Mouse (Mus musculus): ENCODE data around the gene Specc1. TPM values are rescaled to one million over a fixed set of nuclear protein-coding genes. Genes with fewer than 3 reads are reported as not detected.

Gene Specc1
- polyA plus RNA-seq, 1 experiment from 2014 or later, result 12.0 TPM

GRCm38 (mm10) chr11:62153057-62153456, 196.5 kb downstream of the Specc1 start:
- ATAC-seq (ENCODE audit: insufficient read depth, low FRiP score, low TSS enrichment) (no peak), DNase-seq (ENCODE audit: low spot score) (no peak)
- 93% methylated on average over 4 of the region's 4 CpGs for WGBS
- Histone ChIP-seq H3K4me2 (ENCODE audit: low read depth) (no peak overlapping the region), H3K4me1 (ENCODE audit: control insufficient read depth, insufficient read depth, low read length) (no peaks in the 10 kb centered on the region), H3K27me3 (ENCODE audit: control insufficient read depth, insufficient read depth, low read length) (no peaks in the 10 kb centered on the region), H3K9me3 (ENCODE audit: control insufficient read depth, low read length) (no peaks in the 10 kb centered on the region), H3K9ac (ENCODE audit: low read length) (no peak overlapping the region), H3K4me3 (ENCODE audit: low read depth, low read length) (no peak overlapping the region), H3K27ac (ENCODE audit: low read depth, low read length) (no peak overlapping the region), H3K36me3 (ENCODE audit: control insufficient read depth, insufficient read depth, low read length) (peaks cover 2% of the 10 kb centered on the region; the same call in 1 of the 2 replicates)

- 88% methylated on average over 7 of the region's 7 CpGs for WGBS
- no peak overlapping the region for H3K4me3 ChIP-seq (ENCODE audit: low read depth, low read length)
- no peak overlapping the region for H3K27ac ChIP-seq (ENCODE audit: low read depth, low read length)
- DNase-seq (ENCODE audit: low spot score), result no peak
- no peaks in the 10 kb centered on the region for H3K27me3 ChIP-seq (ENCODE audit: control insufficient read depth, insufficient read depth, low read length)
- H3K36me3 ChIP-seq (ENCODE audit: control insufficient read depth, insufficient read depth, low read length), result no peaks in the 10 kb centered on the region
- H3K4me1 ChIP-seq (ENCODE audit: control insufficient read depth, insufficient read depth, low read length), result no peaks in the 10 kb centered on the region
- no peaks in the 10 kb centered on the region for H3K9me3 ChIP-seq (ENCODE audit: control insufficient read depth, low read length)
- no peak for ATAC-seq (ENCODE audit: insufficient read depth, low FRiP score, low TSS enrichment)
- H3K9ac ChIP-seq (ENCODE audit: low read length), result no peak overlapping the region
- H3K4me2 ChIP-seq (ENCODE audit: low read depth), result no peak overlapping the region
These were observed 203.2 kb downstream of the Specc1 start for GRCm38 (mm10) chr11:62159803-62160202.

- WGBS, result 93% methylated on average over 2 of the region's 2 CpGs
- ATAC-seq (ENCODE audit: insufficient read depth, low FRiP score, low TSS enrichment) (no peak), DNase-seq (ENCODE audit: low spot score) (no peak)
- Histone ChIP-seq H3K36me3 (ENCODE audit: control insufficient read depth, insufficient read depth, low read length) (no peaks in the 10 kb centered on the region), H3K9me3 (ENCODE audit: control insufficient read depth, low read length) (no peaks in the 10 kb centered on the region), H3K4me3 (ENCODE audit: low read depth, low read length) (no peak overlapping the region), H3K4me2 (ENCODE audit: low read depth) (no peak overlapping the region), H3K27ac (ENCODE audit: low read depth, low read length) (no peak overlapping the region), H3K27me3 (ENCODE audit: control insufficient read depth, insufficient read depth, low read length) (no peaks in the 10 kb centered on the region), H3K9ac (ENCODE audit: low read length) (no peak overlapping the region), H3K4me1 (ENCODE audit: control insufficient read depth, insufficient read depth, low read length) (no peaks in the 10 kb centered on the region)
These were observed 204.9 kb downstream of the Specc1 start for GRCm38 (mm10) chr11:62161450-62161849.

- H3K27ac ChIP-seq (ENCODE audit: low read depth, low read length), result no peak overlapping the region
- no peaks in the 10 kb centered on the region for H3K27me3 ChIP-seq (ENCODE audit: control insufficient read depth, insufficient read depth, low read length)
- H3K4me1 ChIP-seq (ENCODE audit: control insufficient read depth, insufficient read depth, low read length), result no peaks in the 10 kb centered on the region
- no peak overlapping the region for H3K4me3 ChIP-seq (ENCODE audit: low read depth, low read length)
- no peak overlapping the region for H3K9ac ChIP-seq (ENCODE audit: low read length)
- WGBS, result 92% methylated on average over 3 of the region's 3 CpGs
- no peaks in the 10 kb centered on the region for H3K9me3 ChIP-seq (ENCODE audit: control insufficient read depth, low read length)
- H3K36me3 ChIP-seq (ENCODE audit: control insufficient read depth, insufficient read depth, low read length), result no peaks in the 10 kb centered on the region
- DNase-seq (ENCODE audit: low spot score) (no peak), ATAC-seq (ENCODE audit: insufficient read depth, low FRiP score, low TSS enrichment) (no peak)
- no peak overlapping the region for H3K4me2 ChIP-seq (ENCODE audit: low read depth)
These were observed 207.8 kb downstream of the Specc1 start for GRCm38 (mm10) chr11:62164357-62164756.

- H3K4me3 ChIP-seq (ENCODE audit: low read depth, low read length), result no peak overlapping the region
- H3K27ac ChIP-seq (ENCODE audit: low read depth, low read length), result no peak overlapping the region
- no peak for ATAC-seq (ENCODE audit: insufficient read depth, low FRiP score, low TSS enrichment)
- DNase-seq (ENCODE audit: low spot score), result no peak
- H3K9me3 ChIP-seq (ENCODE audit: control insufficient read depth, low read length), result no peaks in the 10 kb centered on the region
- peaks cover 2% of the 10 kb centered on the region; the same call in 1 of the 2 replicates for H3K36me3 ChIP-seq (ENCODE audit: control insufficient read depth, insufficient read depth, low read length)
- no peaks in the 10 kb centered on the region for H3K4me1 ChIP-seq (ENCODE audit: control insufficient read depth, insufficient read depth, low read length)
- no peak overlapping the region for H3K9ac ChIP-seq (ENCODE audit: low read length)
- WGBS, result 82% methylated on average over 3 of the region's 3 CpGs
- H3K4me2 ChIP-seq (ENCODE audit: low read depth), result no peak overlapping the region
- H3K27me3 ChIP-seq (ENCODE audit: control insufficient read depth, insufficient read depth, low read length), result no peaks in the 10 kb centered on the region
These were observed 209.9 kb downstream of the Specc1 start for GRCm38 (mm10) chr11:62166503-62166902.

GRCm38 (mm10) chr11:62168146-62168545, 211.6 kb downstream of the Specc1 start:
- Histone ChIP-seq H3K27me3 (ENCODE audit: control insufficient read depth, insufficient read depth, low read length) (no peaks in the 10 kb centered on the region), H3K9ac (ENCODE audit: low read length) (no peak overlapping the region), H3K4me3 (ENCODE audit: low read depth, low read length) (no peak overlapping the region), H3K36me3 (ENCODE audit: control insufficient read depth, insufficient read depth, low read length) (peaks cover 2% of the 10 kb centered on the region; the same call in 1 of the 2 replicates), H3K4me1 (ENCODE audit: control insufficient read depth, insufficient read depth, low read length) (no peaks in the 10 kb centered on the region), H3K27ac (ENCODE audit: low read depth, low read length) (no peak overlapping the region), H3K4me2 (ENCODE audit: low read depth) (no peak overlapping the region), H3K9me3 (ENCODE audit: control insufficient read depth, low read length) (no peaks in the 10 kb centered on the region)
- ATAC-seq (ENCODE audit: insufficient read depth, low FRiP score, low TSS enrichment), result no peak
- 86% methylated on average over 3 of the region's 3 CpGs for WGBS
- DNase-seq (ENCODE audit: low spot score), result no peak

GRCm38 (mm10) chr11:62177395-62178113, 221.0 kb downstream of the Specc1 start:
- H3K36me3 ChIP-seq (ENCODE audit: control insufficient read depth, insufficient read depth, low read length), result no peaks in the 10 kb centered on the region; the same call in 1 of the 2 replicates
- WGBS, result 93% methylated on average over 10 of the region's 10 CpGs
- no peak overlapping the region; the same call in 1 of the 2 replicates for H3K9ac ChIP-seq (ENCODE audit: low read length)
- no peaks in the 10 kb centered on the region for H3K4me1 ChIP-seq (ENCODE audit: control insufficient read depth, insufficient read depth, low read length)
- H3K4me2 ChIP-seq (ENCODE audit: low read depth), result no peak overlapping the region
- no peak overlapping the region for H3K27ac ChIP-seq (ENCODE audit: low read depth, low read length)
- DNase-seq (ENCODE audit: low spot score), result no peak
- no peaks in the 10 kb centered on the region; the same call in 1 of the 2 replicates for H3K9me3 ChIP-seq (ENCODE audit: control insufficient read depth, low read length)
- H3K4me3 ChIP-seq (ENCODE audit: low read depth, low read length), result no peak overlapping the region
- H3K27me3 ChIP-seq (ENCODE audit: control insufficient read depth, insufficient read depth, low read length), result no peaks in the 10 kb centered on the region
- no peak for ATAC-seq (ENCODE audit: insufficient read depth, low FRiP score, low TSS enrichment)

GRCm38 (mm10) chr11:62180791-62181190, 224.2 kb downstream of the Specc1 start:
- Histone ChIP-seq H3K4me3 (ENCODE audit: low read depth, low read length) (no peak overlapping the region), H3K36me3 (ENCODE audit: control insufficient read depth, insufficient read depth, low read length) (no peaks in the 10 kb centered on the region; the same call in 1 of the 2 replicates), H3K27me3 (ENCODE audit: control insufficient read depth, insufficient read depth, low read length) (no peaks in the 10 kb centered on the region), H3K4me1 (ENCODE audit: control insufficient read depth, insufficient read depth, low read length) (no peaks in the 10 kb centered on the region), H3K9ac (ENCODE audit: low read length) (no peak overlapping the region), H3K27ac (ENCODE audit: low read depth, low read length) (no peak overlapping the region), H3K4me2 (ENCODE audit: low read depth) (no peak overlapping the region), H3K9me3 (ENCODE audit: control insufficient read depth, low read length) (no peaks in the 10 kb centered on the region; the same call in 1 of the 2 replicates)
- 92% methylated on average over 6 of the region's 6 CpGs for WGBS
- ATAC-seq (ENCODE audit: insufficient read depth, low FRiP score, low TSS enrichment), result no peak
- no peak for DNase-seq (ENCODE audit: low spot score)

GRCm38 (mm10) chr11:62184900-62185299, 228.3 kb downstream of the Specc1 start:
- no peak for ATAC-seq (ENCODE audit: insufficient read depth, low FRiP score, low TSS enrichment)

More at GRCm38 (mm10) chr11:62184900-62185299, 228.3 kb downstream of the Specc1 start:
- Histone ChIP-seq H3K4me1 (ENCODE audit: control insufficient read depth, insufficient read depth, low read length) (no peaks in the 10 kb centered on the region), H3K9me3 (ENCODE audit: control insufficient read depth, low read length) (no peaks in the 10 kb centered on the region; the same call in 1 of the 2 replicates), H3K27ac (ENCODE audit: low read depth, low read length) (no peak overlapping the region), H3K9ac (ENCODE audit: low read length) (no peak overlapping the region), H3K36me3 (ENCODE audit: control insufficient read depth, insufficient read depth, low read length) (no peaks in the 10 kb centered on the region; the same call in 1 of the 2 replicates), H3K27me3 (ENCODE audit: control insufficient read depth, insufficient read depth, low read length) (no peaks in the 10 kb centered on the region), H3K4me2 (ENCODE audit: low read depth) (no peak overlapping the region), H3K4me3 (ENCODE audit: low read depth, low read length) (no peak overlapping the region)
- WGBS, result 90% methylated on average over 4 of the region's 4 CpGs
- no peak for DNase-seq (ENCODE audit: low spot score)

Measured in neural tube, embryonic 11.5 days (tissue).